Mouse (Mus musculus): ENCODE results near the gene Nlrp9c. TPM values are rescaled to one million over a fixed set of nuclear protein-coding genes. Genes with fewer than 3 reads are reported as not detected.
"Not testable (repeated sequence)": the region's sequence is repeated elsewhere in the genome, so short reads cannot be mapped to it uniquely, and the experiment has no call there.

Gene Nlrp9c
- polyA plus RNA-seq (2012; ENCODE audit: insufficient read depth, low replicate concordance) = 0.55 TPM in 1 of 2 replicates, not detected in the other

DNA sequence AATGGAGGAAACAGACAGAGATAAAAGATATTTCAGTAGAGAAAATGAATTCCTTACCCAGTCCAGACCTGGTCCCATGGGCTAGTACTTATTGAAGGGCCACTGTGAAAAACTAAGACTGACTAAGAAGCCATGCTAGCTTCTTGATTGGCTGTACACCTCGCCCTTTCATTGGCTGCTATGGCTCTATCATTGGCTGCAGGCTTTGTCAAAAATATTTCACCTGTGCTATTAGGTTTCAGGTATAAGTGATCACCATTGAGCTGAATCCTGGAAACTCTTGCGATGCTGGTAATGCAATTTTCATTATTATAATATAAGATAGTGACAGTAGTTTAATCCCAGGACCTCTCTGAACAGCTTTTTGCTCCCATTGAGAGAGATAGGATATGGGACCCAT is at the start of gene Nlrp9c:
TSS of gene Nlrp9c (minus strand) at position 101 of the 400 bp plus-strand sequence.
- not testable (repeated sequence) for H3K27me3 ChIP-seq (replicated peaks); H3K36me3 ChIP-seq (replicated peaks; ENCODE audit: low read length); H3K4me3 ChIP-seq (replicated peaks); H3K4me1 ChIP-seq; H3K9me3 ChIP-seq

DNA sequence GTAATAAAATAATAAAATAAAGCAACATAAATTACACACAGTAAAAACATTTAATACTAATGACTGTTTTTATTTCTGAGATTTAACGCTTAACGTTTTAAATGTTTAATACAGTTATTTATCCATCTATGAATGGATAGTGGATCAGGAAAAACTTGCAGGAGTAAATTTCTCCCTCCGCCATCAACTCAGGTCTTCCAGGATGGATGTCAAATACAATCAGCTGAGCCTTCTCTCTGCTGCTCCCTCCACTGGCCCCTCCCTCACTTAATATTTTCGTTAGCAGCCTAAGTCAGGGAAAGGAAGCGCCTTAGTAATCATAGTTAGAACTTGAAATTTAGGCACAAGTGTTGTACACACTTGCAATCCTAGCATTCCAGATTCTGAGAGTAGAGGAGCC is 31.3 kb upstream of the Nlrp9c start, which contains the start of gene Nlrp4a:
TSS of gene Nlrp4a (plus strand) at position 301 of the 400 bp plus-strand sequence.
- peaks cover 8% of the 10 kb centered on the region; the same call in 1 of the 2 replicates for H3K9me3 ChIP-seq
- no peaks in the 10 kb centered on the region for H3K4me1 ChIP-seq
- no peak within 1 kb of the TSS for H3K4me3 ChIP-seq (replicated peaks)
- H3K36me3 ChIP-seq (replicated peaks; ENCODE audit: low read length) = no peaks in the 10 kb centered on the region
- TF ChIP-seq GATA1 (IDR thresholded peaks at IDR 0.05; ENCODE audit: borderline replicate concordance, low read length) (no peak), FLI1 (IDR thresholded peaks at IDR 0.05; ENCODE audit: low read length) (no peak)
- no peaks in the 10 kb centered on the region for H3K27me3 ChIP-seq (replicated peaks)

DNA sequence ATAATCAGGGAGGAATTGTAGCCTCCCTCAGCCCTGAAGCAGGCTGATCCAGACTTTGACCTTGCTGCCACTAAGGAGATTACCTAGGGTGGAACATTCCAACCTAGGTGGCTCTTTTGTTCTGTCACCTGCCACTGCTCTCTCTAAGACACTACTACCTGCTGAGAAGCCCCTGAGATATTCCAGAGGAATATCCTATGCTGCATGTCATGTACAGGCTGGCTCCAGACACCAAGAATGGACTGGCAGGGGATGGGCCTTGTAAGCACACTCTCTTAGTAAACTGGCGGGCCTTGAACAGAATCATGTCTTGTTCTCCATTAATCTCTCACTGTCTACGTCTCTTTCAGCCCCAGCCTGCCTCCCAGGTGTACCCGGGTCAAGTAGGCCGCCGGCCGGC is 11.7 kb downstream of the Nlrp9c start:
- H3K36me3 ChIP-seq (replicated peaks; ENCODE audit: low read length); H3K4me1 ChIP-seq; H3K27me3 ChIP-seq (replicated peaks); H3K4me3 ChIP-seq (replicated peaks); H3K9me3 ChIP-seq: not testable (repeated sequence)

DNA sequence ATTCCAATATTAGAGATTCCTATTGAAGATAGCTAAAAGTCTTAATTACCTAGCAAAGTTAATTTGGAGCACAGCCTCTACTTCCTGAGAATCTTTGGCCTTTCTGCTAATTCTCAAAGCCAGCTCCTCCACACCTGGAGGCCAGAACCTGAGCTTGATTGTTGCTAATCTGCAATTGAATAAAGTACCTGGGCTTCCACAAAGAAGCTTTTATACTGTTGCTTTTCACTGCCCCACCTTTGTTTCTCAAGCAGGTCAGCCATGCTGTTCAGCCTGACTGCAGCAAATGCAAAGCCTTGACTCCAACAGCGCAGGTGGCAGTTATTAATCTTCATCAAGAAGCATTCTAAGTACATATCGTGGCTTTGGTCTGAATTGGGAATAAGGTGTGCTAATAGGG is 12.4 kb downstream of the Nlrp9c start:
- not testable (repeated sequence) for H3K27me3 ChIP-seq (replicated peaks); H3K36me3 ChIP-seq (replicated peaks; ENCODE audit: low read length); H3K9me3 ChIP-seq; H3K4me1 ChIP-seq; H3K4me3 ChIP-seq (replicated peaks)

DNA sequence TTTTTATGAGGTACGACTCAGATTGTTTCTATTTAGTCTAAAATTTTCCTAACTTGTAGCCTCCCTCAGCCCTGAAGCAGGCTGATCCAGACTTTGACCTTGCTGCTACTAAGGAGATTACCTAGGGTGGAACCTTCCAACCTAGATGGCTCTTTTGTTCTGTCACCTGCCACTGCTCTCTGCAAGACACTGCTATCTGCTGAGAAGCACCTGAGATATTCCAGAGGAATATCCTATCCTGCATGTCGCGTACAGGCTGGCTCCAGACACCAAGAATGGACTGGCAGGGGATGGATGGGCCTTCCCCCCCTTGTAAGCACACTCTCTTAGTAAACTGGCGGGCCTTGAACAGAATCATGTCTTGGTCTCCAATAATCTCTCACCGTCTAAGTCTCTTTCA is 16.8 kb downstream of the Nlrp9c start:
- H3K9me3 ChIP-seq; H3K36me3 ChIP-seq (replicated peaks; ENCODE audit: low read length); H3K4me3 ChIP-seq (replicated peaks); H3K27me3 ChIP-seq (replicated peaks); H3K4me1 ChIP-seq: not testable (repeated sequence)

DNA sequence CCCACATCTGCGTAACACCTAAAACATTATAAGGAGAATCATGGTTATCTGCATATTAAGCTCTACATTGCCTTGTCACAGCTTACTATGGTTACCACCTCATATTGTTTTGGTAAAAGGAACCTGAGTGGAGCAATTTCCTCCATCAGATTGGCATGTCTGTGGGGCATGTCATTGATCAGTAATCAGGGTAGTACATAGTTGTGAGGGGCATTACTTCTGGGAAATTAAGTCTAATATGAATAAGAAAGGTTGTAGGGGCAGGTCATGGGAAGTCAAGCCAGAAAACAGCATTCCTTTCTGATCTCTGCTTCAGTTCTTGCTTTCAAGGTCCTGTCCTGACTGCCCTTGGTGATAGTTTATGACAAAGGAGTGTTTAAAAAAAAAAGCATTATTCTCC is 22.7 kb downstream of the Nlrp9c start:
- H3K27me3 ChIP-seq (replicated peaks) = no peaks in the 10 kb centered on the region
- H3K4me3 ChIP-seq (replicated peaks) = no peak overlapping the region
- H3K36me3 ChIP-seq (replicated peaks; ENCODE audit: low read length) = no peaks in the 10 kb centered on the region
- no peaks in the 10 kb centered on the region for H3K4me1 ChIP-seq
- TF ChIP-seq FLI1 (IDR thresholded peaks at IDR 0.05; ENCODE audit: low read length) (no peak), GATA1 (IDR thresholded peaks at IDR 0.05; ENCODE audit: borderline replicate concordance, low read length) (no peak)
- no peaks in the 10 kb centered on the region for H3K9me3 ChIP-seq

DNA sequence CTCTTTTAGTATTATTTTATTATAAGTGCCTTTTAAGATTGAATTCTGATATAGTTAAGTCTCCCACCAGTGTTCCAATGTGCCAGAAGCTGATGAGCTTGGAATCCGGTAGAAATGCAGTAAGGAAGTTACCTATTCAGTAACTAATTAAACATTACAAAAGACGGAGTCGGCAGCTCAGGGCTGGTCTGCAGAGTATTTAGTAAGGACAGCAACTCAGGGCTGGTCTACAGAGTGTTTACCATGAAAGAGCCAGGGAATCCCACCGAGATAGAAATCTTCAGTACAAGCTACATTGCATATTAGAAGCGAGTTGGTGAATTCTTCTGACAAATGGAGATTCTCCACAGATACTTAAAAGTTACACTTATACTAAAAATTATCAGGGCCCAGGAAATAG is 30.3 kb downstream of the Nlrp9c start:
- H3K4me1 ChIP-seq; H3K9me3 ChIP-seq; H3K27me3 ChIP-seq (replicated peaks); H3K4me3 ChIP-seq (replicated peaks); H3K36me3 ChIP-seq (replicated peaks; ENCODE audit: low read length): not testable (repeated sequence)

DNA sequence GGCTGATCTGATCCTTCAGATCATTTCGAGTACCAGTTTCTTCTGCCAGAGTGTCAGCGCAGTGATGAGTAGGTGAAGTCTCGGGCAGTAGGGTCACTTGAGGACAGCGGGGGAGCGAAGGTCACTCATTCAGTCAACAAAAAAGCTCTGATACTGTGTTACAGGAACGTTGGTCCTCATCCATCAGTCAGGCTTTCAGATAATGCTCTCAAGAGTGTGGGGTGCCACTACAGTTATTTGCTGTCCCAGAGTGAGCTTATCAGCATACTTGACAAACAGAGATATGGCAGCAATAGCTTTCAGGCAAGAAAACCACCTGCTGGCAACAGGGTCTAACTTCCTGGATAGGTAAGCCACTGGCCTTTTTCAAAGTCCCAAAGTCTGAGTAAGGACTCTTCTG is 46.8 kb downstream of the Nlrp9c start:
- not testable (repeated sequence) for H3K27me3 ChIP-seq (replicated peaks); H3K36me3 ChIP-seq (replicated peaks; ENCODE audit: low read length); H3K4me3 ChIP-seq (replicated peaks); H3K9me3 ChIP-seq; H3K4me1 ChIP-seq

DNA sequence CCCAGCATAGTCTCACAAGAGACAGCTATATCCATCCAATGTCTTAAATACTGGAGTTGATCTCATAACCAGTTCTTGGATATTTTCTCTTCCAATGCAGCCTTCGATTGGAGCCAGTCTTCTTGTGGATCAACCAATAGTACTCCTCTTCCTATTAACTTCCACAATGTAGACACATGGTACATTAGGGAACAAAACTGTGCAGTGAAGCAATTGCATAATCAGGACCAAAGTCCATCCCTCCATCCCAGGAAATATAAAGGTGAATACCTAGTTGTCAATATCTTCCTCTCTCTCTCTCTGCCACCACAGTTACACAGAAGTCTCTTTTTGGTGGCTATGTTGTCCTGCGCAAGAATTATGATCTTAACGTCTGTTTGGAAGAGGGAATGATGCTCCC is 51.2 kb downstream of the Nlrp9c start:
- not testable (repeated sequence) for H3K9me3 ChIP-seq; H3K36me3 ChIP-seq (replicated peaks; ENCODE audit: low read length); H3K4me3 ChIP-seq (replicated peaks); H3K4me1 ChIP-seq; H3K27me3 ChIP-seq (replicated peaks)

DNA sequence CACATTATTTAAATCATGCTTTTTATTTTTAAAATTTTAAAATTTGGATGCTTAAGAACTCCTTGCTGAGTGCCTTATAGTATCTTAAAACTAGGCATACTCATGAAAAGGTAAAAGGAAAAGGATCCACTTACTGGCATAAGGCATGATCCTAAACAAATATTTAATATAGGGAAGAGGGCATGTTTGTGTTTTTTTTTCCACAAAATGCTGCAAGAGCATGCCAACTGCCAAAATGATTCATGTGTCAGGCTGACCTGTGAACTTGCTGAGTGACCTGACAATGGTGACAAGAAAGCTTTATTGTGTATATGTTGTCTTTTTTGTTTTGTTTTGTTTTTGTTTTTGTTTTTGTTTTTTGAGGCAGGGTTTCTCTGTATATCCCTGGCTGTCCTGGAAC is 53.3 kb downstream of the Nlrp9c start:
- H3K4me1 ChIP-seq; H3K36me3 ChIP-seq (replicated peaks; ENCODE audit: low read length); H3K27me3 ChIP-seq (replicated peaks); H3K4me3 ChIP-seq (replicated peaks): not testable (repeated sequence)
- H3K9me3 ChIP-seq = peaks cover 17% of the 10 kb centered on the region

DNA sequence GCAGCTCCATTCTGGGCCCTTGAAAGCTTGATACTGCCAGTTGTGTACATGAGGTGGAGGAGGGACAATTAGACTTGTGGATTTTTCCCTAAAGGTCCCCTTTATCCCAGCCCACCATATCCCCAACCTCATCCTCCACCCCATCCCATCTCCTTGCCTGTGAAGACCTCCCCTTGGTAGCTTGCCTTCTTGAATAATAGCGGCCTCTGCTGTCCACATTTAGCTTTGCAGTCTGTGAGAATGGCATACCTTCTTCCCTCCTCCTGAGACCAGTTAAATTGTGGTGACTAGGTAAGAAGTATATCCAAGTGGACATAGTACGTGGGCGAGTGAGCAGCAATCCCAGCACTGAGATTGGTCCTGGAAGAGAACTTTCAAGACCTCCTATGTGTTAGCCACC is 83.1 kb downstream of the Nlrp9c start:
- not testable (repeated sequence) for H3K4me3 ChIP-seq (replicated peaks); H3K36me3 ChIP-seq (replicated peaks; ENCODE audit: low read length); H3K4me1 ChIP-seq; H3K27me3 ChIP-seq (replicated peaks); H3K9me3 ChIP-seq

DNA sequence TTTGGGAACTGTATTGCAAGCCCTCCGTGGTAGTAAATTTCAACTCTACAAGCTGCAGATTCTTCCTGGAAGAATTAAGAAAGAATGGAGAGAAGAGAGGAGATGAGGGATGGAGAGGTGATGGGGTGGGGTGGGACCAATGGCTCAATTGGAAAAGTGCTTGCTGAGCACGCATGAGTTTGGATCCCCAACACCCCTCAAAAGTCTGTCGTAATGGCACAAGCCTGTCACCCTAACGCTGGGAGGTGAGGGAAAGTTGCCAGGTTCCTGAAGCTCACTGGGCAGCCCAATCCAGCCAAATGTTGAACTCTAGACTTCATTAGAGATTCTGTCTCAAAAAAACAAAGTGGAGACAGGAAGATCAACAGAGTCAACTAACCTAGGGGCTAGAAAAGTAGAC is 87.7 kb downstream of the Nlrp9c start:
- H3K36me3 ChIP-seq (replicated peaks; ENCODE audit: low read length); H3K27me3 ChIP-seq (replicated peaks); H3K9me3 ChIP-seq; H3K4me3 ChIP-seq (replicated peaks); H3K4me1 ChIP-seq: not testable (repeated sequence)

DNA sequence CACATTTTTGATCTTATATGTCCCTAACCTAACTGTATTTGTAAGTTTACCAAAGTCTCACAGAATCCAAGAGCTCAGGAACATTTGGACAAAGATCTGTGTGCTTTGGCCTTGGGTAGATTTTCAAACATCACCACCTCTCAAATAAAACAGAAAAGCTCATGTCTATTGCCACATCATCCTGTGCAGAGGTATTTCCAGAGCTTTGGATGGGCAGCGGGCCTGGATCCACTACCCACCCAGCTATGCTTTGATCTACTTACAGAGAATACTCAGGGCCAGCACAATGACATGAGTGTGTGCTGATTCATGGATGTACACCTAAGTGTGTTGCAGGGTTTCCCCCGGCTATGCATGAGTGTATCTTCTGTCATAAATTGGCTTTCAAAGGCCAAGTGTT is 88.3 kb downstream of the Nlrp9c start:
- not testable (repeated sequence) for H3K4me3 ChIP-seq (replicated peaks); H3K4me1 ChIP-seq; H3K36me3 ChIP-seq (replicated peaks; ENCODE audit: low read length); H3K27me3 ChIP-seq (replicated peaks); H3K9me3 ChIP-seq

DNA sequence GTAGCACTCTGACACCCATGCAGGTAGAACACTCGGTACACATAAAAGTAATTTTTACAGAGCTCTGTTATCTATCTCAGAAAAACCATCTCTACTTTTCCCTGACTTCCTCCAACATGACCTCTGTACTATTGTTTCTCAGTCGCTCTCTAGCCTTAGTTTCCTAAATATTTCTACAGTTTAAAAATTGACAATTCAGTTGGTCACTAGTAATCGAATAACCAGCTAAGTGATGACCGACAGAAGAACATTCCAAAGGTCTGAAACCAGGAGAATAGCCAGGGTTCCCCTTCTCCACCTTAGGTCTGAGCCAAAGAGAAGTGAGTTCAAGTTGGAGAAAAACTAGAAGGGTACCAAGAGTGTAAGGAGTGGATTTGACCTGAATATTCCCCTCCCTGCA is 91.7 kb downstream of the Nlrp9c start:
- H3K4me1 ChIP-seq; H3K27me3 ChIP-seq (replicated peaks); H3K36me3 ChIP-seq (replicated peaks; ENCODE audit: low read length); H3K4me3 ChIP-seq (replicated peaks): not testable (repeated sequence)
- H3K9me3 ChIP-seq = peaks cover 19% of the 10 kb centered on the region

DNA sequence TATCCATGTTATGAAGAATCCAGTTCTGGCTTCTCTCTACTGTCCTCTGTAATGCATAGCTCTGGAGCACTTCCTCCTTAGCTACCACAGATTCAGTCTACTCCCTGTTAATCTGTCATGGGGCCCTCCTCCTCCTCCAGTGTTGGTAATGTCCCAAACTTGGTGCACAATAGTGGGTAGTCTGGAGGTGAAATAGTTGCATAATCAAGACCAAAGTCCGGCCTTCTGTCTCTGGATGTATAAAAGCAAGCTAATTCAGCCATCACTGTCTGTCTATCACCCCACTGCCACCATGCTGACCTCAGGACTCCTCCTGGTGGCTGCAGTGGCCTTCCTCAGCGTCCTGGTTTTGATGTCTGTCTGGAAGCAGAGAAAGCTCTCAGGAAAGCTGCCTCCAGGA is 96.6 kb downstream of the Nlrp9c start, which contains the start of gene Cyp2a4:
TSS of gene Cyp2a4 (plus strand) at position 244 of the 400 bp plus-strand sequence.
- H3K4me3 ChIP-seq (replicated peaks); H3K4me1 ChIP-seq; H3K27me3 ChIP-seq (replicated peaks); H3K36me3 ChIP-seq (replicated peaks; ENCODE audit: low read length): not testable (repeated sequence)
- H3K9me3 ChIP-seq = peaks cover 20% of the 10 kb centered on the region

DNA sequence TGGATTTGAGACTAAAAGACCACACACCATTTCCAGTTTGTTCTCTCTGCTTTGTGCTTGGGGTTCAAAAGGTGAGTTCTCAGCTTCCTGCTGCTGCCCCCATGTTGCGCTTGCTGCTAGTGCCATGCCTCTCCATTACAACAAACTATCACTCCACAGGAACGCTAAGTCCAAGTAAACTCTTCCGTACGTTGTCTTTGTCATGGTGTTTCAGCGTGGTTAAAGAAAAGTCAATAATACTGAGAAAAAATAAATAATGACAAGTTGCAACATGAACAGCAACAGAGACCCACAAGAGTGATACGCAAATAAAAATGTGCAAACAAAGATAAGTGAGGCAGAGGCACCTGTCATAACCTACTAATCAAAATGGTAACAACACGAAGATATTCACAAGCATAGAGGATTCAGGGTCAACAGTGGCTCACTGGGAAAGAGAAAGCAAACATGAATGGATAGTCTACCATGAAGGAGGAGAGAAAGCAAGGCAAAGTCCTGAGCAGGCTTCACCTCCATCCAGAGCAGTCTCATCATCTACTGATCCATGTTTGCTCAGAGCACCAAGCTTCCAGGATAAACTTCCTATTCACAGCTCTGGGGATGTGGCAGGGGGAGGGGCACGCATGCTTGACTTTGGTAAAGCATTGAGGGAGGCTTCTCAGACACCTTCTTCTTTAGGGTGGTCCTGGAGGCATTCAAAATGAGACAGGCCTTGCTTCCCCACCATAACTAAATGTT is 99.9 kb downstream of the Nlrp9c start:
- peaks cover 17% of the 10 kb centered on the region for H3K9me3 ChIP-seq
- H3K4me3 ChIP-seq (replicated peaks); H3K27me3 ChIP-seq (replicated peaks); H3K4me1 ChIP-seq; H3K36me3 ChIP-seq (replicated peaks; ENCODE audit: low read length): not testable (repeated sequence)

All from megakaryocyte, embryonic 14.5 days (primary cell).